Mouse (Mus musculus): ENCODE measurements around the gene Sphk2.

Sphk2 gene

DNA sequence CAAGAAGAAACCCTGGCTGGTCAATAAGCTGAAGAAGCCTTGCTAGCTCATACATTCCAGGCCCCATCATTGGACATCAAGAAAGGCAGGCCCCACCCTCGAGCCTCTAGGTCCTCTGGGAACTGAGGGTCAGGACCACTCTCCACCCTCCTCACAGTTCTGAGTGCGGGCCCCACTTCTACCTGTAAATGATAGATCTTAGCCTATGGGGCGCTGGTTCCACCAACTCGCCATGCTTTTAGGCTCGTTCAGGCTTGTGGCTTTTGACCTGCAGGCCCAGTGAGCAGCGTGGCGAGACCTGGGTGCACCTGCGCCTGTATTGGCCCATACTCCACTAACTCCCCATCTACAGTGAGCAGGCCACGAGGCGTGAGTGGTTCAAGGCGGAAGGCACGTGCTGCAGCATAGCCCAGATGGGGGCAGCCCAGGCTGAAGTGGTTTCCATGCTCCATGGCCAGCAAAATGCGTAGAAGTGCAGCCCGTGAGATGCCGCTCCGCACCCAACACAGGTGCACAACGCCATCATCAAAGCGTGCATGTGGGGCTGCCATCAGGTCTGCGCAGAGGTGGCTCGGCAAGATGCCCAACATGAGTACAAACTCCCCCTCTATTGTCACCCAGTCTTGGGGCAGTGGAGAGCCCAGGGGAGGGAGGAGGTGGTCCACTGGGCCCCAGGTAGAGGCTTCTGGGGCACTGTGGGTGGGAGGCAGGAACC lies 7.2 kb downstream of the Sphk2 start:
- in situ Hi-C loops (cut with MboI, MseI), result no loop called here

DNA sequence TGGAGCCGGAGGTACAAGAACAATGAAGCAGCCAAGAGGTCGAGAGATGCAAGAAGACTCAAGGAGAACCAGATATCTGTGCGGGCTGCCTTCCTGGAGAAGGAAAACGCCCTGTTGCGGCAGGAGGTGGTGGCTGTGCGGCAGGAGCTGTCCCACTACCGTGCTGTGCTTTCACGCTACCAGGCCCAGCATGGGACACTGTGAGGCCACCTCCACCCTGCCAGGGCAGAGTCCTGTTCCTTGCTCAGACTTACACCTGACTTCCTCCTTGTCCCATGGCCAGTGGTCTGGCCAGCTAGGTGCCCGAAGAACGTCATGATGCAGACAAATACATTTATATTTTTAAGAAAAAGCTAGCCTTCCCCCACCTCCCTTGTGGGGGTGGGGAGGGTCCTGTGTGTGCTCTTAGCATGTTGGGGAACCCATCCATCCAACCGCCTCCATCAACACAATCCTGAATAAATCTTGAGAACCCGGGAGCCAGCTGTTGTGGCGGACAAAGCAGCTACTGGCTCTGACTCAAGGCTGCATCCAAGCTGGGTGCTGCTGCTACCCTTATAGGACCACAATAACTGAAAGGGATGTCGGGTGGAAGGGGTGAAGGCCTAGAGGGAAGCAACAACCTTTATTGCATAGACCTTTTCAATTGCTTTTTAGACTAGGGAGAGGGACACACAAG lies 8.0 kb downstream of the Sphk2 start:
- in situ Hi-C loops (cut with MboI, MseI), result loop anchor here (10.0 kb wide), 1 partner anchor 815 kb away; the partner anchor contains the start of genes Fuz and Med25

DNA sequence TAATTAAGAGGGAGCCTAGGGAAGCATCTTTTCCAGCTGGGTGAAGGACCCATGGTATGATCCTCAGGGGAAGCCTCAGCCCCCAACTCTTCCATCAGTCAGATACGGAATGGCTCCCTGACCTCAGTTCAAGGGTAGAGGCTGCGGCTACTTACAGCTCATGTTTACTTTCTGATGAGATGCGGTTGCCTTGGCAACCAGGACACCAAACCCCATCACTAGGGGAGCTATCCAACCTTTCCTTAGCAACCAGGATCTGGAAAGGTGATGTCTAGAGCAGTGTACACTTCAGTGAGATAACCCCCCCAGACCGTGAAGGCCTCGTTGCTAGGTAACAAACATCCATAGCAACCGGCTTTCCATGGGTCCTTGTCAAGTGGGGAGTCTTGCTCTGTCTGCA lies 8.8 kb downstream of the Sphk2 start:
- in situ Hi-C loops (cut with MboI, MseI), result loop anchor here (10.0 kb wide), 1 partner anchor 814 kb away; the partner anchor contains the start of genes Fuz and Med25

DNA sequence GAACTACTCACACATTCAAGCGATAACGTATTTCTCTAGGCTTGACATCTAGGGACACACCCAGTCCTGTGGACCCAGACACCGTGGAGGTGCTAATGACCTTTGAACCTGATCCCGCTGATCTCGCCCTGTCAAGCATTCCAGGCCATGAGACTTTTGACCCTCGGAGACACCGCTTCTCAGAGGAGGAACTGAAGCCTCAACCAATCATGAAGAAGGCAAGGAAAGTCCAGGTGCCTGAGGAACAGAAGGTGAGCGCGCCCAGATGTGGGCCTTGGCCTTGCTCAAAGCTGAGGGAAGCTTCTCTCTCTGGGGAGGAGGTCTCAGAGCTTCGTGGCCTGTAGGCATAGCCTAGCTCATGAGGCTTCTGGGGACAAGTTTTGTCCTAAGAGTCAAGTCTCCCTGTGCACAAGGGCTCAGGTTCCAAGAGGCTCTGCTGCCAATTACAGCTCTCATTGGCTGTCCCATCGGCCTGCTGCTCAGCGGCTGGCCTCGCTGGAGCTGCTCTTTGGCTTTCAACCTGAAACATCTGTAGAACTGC lies 9.5 kb downstream of the Sphk2 start:
- in situ Hi-C loops (cut with MboI, MseI), result loop anchor here (10.0 kb wide), 1 partner anchor 813 kb away; the partner anchor contains the start of genes Fuz and Med25

DNA sequence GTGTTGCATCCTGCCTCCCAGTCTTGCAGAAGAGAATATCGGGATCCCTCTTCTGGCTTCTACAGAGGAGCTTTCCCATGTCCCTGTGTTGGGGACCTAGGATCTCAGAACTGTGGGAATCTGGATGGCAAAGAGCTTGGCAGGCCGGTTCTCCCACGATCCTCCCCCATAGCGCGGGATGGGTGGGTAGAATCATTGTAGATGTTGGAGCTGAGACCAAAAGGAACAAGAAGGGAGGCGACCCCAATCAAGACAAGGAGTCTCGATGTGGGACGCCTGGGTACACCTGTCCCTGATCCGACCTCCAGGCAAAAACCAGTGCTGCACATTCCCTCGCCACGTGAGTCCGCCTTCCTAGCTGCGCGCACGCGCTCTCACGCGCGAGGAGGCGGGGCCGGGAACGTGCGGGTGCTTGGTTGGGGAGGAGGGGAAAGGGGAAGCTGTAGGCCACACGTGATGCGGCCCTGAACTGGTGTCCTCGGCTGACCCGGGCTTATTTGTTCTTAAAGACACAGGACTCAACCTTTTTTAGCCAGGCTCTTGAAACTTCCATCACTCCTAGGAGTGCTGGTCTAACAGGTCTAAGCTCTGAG lies 10.3 kb downstream of the Sphk2 start:
- in situ Hi-C loops (cut with MboI, MseI), result loop anchor here (10.0 kb wide), 1 partner anchor 813 kb away; the partner anchor contains the start of genes Fuz and Med25

DNA sequence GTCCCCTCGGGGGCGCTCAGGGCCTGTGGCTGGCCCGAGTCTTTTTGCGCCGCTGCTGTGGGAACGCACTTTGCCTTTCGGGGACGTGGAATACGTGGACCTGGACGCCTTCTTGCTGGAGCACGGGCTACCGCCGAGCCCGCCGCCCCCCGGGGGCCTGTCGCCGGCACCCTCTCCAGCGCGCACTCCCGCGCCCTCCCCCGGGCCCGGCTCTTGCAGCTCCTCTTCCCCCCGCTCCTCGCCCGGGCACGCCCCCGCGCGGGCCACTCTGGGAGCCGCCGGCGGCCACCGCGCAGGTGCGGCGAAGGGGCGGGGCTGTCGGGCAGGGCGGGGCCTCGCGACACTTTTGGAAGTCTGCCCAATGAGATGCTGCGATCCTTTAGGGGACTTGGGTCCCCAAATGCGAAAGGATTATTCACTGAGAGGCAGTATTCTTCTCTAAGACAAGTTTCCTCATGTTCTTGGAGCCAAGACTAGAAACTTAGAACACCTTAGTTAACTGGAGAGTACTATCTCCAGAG lies 11.0 kb downstream of the Sphk2 start:
- in situ Hi-C loops (cut with MboI, MseI), result loop anchor here (10.0 kb wide), 1 partner anchor 812 kb away; the partner anchor contains the start of genes Fuz and Med25

DNA sequence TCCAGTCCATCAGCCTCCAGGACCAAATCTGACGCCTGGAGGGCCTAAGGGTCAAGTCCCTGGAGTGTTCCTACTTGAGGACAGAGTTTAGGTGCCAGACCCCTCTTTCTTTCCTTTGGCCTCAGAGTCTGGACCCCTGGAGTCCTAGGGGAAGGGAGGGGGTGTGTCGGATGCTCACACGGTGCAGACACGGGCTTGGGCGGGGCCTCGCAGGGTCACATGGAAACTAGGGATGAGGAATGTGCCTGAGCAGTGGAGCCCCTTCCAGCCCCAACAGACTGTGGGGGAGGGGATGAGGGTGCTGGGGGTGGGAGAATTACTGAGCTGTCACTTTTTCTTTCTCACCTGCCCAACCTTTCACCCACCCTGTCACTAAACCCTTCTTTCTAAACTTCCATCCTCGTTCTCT lies 11.9 kb downstream of the Sphk2 start:
- in situ Hi-C loops (cut with MboI, MseI), result loop anchor here (10.0 kb wide), 1 partner anchor 811 kb away; the partner anchor contains the start of genes Fuz and Med25

DNA sequence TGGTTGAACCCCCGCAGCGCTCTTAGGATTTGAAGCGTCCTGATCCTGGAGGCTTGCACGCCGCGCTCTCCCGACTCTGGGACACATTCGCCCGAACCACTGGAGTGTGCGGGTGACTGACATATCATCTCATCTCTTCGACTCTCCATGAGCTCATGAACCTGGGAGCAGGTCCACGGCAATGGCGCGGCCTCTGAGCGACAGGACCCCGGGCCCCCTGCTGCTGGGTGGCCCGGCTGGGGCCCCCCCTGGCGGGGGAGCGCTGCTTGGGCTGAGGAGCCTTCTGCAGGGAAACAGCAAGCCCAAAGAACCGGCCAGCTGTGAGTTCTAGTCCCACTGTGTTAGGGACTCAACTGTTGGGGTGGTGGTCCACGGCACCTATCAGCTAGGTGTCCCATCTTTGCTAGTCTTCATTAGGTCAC lies 12.3 kb downstream of the Sphk2 start:
- in situ Hi-C loops (cut with MboI, MseI), result loop anchor here (10.0 kb wide), 1 partner anchor 811 kb away; the partner anchor contains the start of genes Fuz and Med25

DNA sequence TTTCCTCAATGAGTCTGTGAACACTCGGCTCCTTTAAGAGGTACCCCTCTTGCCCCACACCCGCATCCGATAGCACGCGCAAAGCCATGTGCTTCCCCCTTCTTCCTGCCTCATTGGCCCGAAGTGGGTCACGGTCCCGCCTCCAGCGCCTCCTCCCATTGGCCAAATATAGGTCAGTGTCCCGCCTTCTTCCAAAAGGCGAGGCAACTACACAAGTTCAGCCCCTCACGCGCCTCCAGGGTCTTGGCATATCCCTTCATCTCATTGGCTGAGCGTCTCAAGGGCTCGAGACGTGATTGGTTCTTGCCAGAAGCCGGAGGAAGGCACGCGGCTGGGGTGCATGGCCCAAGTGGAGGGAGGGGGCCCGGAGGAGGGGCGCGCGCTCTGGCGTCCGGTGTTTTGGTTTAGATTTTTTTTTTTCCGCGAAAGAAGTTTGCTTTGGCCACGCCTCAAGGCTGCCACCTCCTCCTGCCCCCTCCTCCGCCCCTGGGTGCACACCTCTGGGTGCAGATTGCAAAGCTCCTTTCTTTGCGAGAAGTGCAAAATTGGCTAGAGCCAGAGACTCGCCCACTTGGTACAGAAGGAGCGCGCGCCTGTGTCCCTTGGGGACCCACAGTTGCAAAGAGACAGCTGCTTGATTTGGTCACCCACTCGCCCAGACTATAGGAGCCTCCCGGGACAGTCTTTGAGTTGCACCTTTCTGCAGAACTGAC lies 12.9 kb downstream of the Sphk2 start, which contains the start of gene Dbp:
Gene Dbp (plus strand): TSS at position 359 of the 713 bp plus-strand sequence.
- in situ Hi-C loops (cut with MboI, MseI), result loop anchor here (10.0 kb wide), 1 partner anchor 810 kb away; the partner anchor contains the start of genes Fuz and Med25

DNA sequence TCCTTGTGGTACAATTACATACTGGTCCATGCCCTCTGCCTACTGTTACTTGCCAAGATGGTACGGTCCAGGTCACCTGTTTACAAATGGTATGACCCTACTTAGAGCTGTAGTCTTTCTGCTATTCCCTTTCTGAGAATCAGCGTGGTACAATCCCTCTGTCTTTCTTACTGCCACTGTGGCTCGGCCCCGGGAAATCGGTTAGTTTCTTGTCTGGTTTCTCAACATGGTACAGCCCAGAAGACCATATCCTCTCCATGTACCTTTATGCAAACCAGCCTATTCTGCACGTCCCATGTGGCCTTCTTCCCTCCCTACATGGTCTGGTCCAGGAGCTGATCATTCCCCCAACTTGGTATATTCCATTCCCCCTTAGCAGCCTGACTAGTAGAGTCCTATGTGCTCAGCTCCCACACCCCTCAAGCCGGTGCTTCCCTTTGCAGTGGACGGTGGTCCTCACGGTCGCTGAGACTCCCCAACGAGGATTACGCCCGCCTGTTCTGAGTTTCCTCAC lies 13.7 kb downstream of the Sphk2 start:
- in situ Hi-C loops (cut with MboI, MseI), result loop anchor here (10.0 kb wide), 1 partner anchor 809 kb away; the partner anchor contains the start of genes Fuz and Med25

DNA sequence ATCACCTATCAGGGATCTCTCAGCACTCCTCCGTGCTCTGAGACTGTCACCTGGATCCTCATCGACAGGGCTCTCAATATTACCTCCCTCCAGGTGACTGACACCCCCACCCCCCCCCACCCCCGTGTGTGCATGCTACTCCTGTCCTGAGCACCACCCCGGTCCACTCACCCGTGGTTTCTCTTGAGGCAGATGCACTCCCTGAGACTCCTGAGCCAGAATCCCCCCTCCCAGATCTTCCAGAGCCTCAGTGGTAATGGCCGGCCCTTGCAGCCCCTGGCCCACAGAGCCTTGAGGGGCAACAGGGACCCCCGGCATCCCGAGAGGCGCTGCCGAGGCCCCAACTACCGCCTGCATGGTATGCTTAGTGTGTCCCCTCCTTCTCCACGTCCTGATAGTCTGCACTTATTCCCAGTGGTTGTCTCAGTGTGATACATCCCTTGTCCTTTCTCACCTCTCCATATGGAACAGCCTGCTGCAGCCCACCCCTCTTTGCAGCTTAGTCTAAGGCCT lies 14.2 kb downstream of the Sphk2 start:
- in situ Hi-C loops (cut with MboI, MseI), result loop anchor here (10.0 kb wide), 1 partner anchor 809 kb away; the partner anchor contains the start of genes Fuz and Med25

DNA sequence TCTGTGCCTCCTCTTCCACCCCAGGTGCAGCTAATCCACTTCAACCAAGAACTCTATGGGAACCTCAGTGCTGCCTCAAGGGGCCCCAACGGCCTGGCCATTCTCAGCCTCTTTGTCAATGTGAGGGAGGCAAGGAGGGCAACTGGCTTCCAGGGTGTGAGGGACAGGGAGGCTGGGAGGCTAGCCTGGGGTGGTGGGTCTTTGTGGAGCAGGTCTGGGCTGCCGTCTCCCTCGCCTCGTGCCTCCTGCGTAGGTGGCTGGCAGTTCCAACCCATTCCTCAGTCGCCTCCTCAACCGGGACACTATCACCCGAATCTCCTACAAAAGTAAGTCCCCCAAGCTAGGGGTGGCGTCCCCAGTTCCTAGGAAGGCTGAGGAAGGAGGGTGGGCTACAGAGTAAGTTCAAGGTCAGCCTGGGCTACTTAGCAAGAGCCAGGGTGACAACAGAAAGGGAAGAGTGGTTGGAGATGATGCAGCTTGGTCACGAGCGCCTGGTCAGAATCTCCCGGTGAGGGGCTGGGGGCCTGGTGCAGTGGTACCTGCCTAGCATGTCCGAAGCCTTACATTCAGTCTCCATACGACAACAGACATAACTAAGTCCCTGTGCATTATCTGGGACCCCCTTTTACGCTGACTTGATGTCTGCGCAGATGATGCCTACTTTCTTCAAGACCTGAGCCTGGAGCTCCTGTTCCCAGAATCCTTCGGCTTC lies 14.8 kb downstream of the Sphk2 start:
- in situ Hi-C loops (cut with MboI, MseI), result loop anchor here (10.0 kb wide), 1 partner anchor 808 kb away; the partner anchor contains the start of genes Fuz and Med25

DNA sequence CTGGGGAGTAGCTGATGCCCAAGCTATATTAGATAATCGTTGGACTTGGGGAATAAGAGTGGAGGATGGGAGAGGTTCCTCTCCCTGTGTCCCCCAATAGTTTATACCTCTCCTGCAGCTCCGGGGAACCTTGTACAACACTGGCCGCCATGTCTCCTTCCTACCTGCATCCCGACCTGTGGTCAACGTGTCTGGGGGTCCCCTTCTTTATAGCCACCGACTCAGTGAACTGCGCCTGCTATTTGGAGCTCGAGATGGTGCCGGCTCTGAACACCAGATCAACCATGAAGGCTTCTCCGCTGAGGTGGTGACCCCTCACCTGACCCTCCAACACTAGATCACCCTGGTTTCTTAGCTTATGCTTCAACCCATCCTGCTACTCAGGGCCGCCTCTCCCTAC lies 15.5 kb downstream of the Sphk2 start:
- in situ Hi-C loops (cut with MboI, MseI), result loop anchor here (10.0 kb wide), 1 partner anchor 808 kb away; the partner anchor contains the start of genes Fuz and Med25

DNA sequence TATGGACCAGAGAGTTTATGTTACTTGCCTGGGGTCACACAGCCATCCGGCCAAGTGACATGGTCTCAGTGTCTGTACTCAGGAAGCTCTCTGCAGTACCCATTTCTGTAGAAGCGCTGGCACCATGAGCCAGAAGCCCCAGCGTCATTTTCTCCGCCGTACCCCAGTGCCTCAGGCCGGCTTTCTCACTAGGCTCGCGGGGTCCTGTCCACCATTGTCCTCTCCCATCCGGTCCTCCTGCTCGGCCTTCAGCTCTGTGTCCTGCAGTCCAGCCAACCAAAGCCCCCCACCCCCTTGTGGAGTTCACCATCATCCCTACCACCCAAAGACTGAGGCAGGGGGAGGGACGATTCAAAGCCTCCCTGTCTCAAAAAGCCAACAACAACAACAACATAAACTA lies 16.2 kb downstream of the Sphk2 start:
- in situ Hi-C loops (cut with MboI, MseI), result loop anchor here (10.0 kb wide), 1 partner anchor 807 kb away; the partner anchor contains the start of genes Fuz and Med25

DNA sequence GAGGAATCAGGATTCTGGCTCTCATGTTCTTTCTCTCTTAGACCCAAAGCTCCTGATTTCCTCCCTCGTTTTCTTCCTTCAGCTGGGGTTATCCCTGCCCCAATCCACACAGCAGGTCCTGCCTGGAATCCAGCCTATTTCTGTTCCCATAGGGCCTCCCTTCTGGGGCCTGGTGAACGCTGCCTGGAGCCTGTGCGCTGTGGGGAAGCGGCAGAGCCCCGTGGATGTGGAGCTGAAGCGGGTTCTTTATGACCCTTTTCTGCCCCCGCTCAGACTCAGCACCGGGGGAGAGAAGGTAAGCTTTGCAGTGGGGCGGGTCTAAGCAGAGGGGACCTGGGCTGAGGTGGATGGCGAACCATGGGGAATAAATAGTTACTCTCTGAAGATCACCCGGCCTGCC lies 16.7 kb downstream of the Sphk2 start:
- in situ Hi-C loops (cut with MboI, MseI), result loop anchor here (10.0 kb wide), 1 partner anchor 806 kb away; the partner anchor contains the start of genes Fuz and Med25

DNA sequence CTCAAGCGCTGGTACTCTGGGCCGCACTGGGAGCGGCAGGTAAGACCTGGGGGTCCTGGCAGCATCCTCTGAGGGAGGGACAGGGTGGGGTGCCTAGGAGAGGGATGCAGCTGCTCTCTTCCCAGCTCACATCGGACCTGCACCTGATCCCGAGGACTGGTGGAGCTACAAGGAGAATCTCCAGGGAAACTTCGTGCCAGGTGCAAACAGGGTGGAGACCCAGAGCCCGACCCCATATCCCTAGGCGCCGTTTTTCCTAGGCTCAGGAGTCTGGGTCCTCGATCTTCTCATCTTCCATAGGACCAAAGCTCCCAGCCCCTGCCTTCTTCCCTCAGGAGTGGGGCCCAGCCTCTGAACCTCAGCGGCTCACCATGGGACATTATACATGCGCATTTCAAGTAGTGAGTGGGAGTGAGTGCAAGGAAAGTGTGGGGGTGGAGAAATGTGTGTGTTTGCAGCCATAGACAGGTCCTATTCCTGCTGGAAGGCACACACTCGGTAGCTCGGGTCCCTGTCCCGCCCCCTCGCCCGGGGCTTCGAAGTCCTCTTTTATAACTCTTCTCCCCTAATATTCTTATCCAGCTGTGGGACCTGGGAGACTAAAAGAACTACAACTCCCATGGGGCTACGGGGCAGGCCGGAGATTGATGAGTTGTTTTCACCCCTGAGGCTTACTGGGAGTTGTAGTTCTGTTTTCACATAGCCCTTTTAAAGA lies 17.3 kb downstream of the Sphk2 start:
- in situ Hi-C loops (cut with MboI, MseI), result loop anchor here (10.0 kb wide), 1 partner anchor 806 kb away; the partner anchor contains the start of genes Fuz and Med25

DNA sequence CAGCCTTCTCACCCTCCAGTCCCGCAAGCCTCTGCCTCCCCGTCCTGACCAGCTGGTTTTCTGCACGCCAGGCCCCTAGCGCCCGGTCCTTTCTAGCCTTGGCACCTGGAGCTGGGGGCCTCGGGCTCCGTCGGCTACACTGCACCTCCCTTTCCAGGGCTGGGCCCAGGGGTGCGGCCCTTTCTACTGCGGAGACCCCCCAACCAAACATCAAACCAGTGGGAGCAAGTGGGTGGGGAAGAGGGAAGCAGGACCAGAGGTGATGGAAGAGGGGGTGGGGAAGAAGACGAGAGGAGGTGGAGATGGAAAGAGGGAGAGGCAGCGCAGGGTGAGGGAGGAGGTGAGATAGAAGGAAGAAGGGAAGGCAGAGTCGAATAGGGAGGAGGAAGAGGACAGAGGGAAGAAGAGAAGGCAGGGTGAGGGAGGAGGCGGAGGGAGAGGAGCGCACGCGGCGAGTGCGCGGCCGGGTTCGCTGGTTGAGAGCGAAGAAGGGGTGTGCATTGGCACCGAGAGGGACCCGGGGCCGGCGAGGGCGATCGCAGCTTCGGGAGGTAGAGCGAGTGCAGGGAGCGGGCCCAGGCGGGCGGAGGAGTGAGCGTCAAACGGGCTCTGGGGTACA lies 18.2 kb downstream of the Sphk2 start, which contains the start of gene Car11:
Gene Car11 (plus strand): TSS at position 321 of the 619 bp plus-strand sequence.
- in situ Hi-C loops (cut with MboI, MseI), result loop anchor here (10.0 kb wide), 1 partner anchor 805 kb away; the partner anchor contains the start of genes Fuz and Med25

DNA sequence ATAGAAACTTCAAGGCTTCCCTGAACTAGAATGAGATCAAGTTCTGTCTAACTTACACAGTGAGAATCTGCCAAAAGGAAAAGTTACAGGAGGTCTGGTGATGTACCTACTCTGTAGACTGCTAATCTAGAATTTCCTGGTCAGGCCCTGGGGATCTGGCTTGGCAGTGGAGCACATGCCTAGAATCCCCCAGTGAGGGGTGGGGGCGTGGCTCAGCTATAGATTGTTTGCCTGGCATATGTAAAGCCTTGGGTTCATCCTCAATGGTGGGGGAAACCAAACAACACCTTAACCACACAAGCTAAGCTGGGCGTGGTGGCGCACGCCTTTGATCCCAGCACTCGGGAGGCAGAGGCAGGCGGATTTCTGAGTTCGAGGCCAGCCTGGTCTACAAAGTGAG lies 19.9 kb downstream of the Sphk2 start:
- in situ Hi-C loops (cut with MboI, MseI), result no loop called here
